Mouse (Mus musculus) kidney, embryonic 14.5 days (tissue): ENCODE results near the gene Tmem182. TPM values are rescaled to one million over a fixed set of nuclear protein-coding genes. Genes with fewer than 3 reads are reported as not detected.

Experiments used
- ATAC-seq: fragments of 200-750 bp; cut with Nextera tagmentation; 2 replicates; pipeline ENCODE4 v1.8.0; 2017; ENCODE audit warnings: moderate number of reproducible peaks, mild to moderate bottlenecking, moderate TSS enrichment, moderate library complexity; ENCODE audit not compliant: low FRiP score, low TSS enrichment
- H3K27ac ChIP-seq: fragments of 300-500 bp; sonication (generic); 2 replicates; pipeline ENCODE4 v1.5.1; 2014; ENCODE audit warnings: low read depth, mild to moderate bottlenecking, low read length, moderate library complexity, mixed read lengths
- H3K27me3 ChIP-seq: fragments of 300-500 bp; sonication (generic); 2 replicates; pipeline ENCODE4 v1.6.1; 2014; ENCODE audit warnings: mild to moderate bottlenecking, low read length; ENCODE audit not compliant: control insufficient read depth, insufficient read depth
- H3K36me3 ChIP-seq: fragments of 300-500 bp; sonication (generic); 2 replicates; pipeline ENCODE4 v1.6.1; 2014; ENCODE audit warnings: low read length, mixed read lengths; ENCODE audit not compliant: control insufficient read depth, insufficient read depth
- H3K4me1 ChIP-seq: fragments of 300-500 bp; sonication (generic); 2 replicates; pipeline ENCODE4 v1.6.1; 2014; ENCODE audit warnings: low read length, mixed read lengths; ENCODE audit not compliant: control insufficient read depth, insufficient read depth
- H3K4me2 ChIP-seq: fragments of 300-500 bp; sonication (generic); replicated peaks from 2 replicates; pipeline ENCODE4 v1.6.1; 2014; ENCODE audit warnings: low read depth, mild to moderate bottlenecking, low read length
- H3K4me3 ChIP-seq: fragments of 300-500 bp; sonication (generic); 2 replicates; pipeline ENCODE4 v1.5.1; 2014; ENCODE audit warnings: mild to moderate bottlenecking, low read length
- H3K9ac ChIP-seq: fragments of 300-500 bp; sonication (generic); 2 replicates; pipeline ENCODE4 v1.6.1; 2014; ENCODE audit warnings: low read depth, mild to moderate bottlenecking, low read length, moderate library complexity
- H3K9me3 ChIP-seq: fragments of 300-500 bp; sonication (generic); 2 replicates; pipeline ENCODE4 v1.6.1; 2016; ENCODE audit warnings: low read length; ENCODE audit not compliant: control insufficient read depth
- WGBS: fragments of 180-500 bp; shearing (Covaris S2); extraction: QIAGEN DNeasy Blood & Tissue Kit; methylation state at CpG from one replicate; pipeline ENCODE4 v1.1.7; 2014; 5-methylcytosine and 5-hydroxymethylcytosine counted together
- polyA plus RNA-seq: library from polyadenylated mRNA; unstranded; fragments of >200 nt; fragmentation: Nextera tagmentation; extraction: Ambion mirVana; gene quantifications from 2 replicates; pipeline ENCODE4 v1.2.1, GENCODE M21; 2014

Gene Tmem182
- polyA plus RNA-seq, 1 experiment from 2014 or later, result 0.50 TPM

DNA sequence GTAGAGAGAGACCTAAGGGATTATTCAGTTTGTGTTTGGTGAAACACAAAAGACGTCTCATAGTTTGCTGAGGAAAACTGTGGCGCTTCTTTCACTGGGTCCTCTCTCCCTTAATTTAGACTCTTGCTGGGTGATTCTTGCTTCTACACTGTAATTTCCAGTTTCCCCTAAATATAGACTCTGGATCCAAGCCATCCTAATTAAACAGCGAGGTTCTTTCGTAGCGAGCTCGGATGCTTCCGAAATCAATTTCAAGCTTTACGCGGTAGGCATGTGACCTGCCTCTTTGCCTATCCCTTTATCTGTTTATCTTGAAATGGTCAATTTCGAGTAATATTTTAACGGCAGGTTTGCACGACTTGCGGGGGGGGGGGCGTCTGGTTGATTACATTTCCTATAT is 84.2 kb downstream of the Tmem182 start:
- Histone ChIP-seq H3K9ac (no peak overlapping the region), H3K9me3 (no peaks in the 10 kb centered on the region), H3K27me3 (no peaks in the 10 kb centered on the region), H3K4me2 (no peak overlapping the region), H3K27ac (no peak overlapping the region), H3K4me1 (no peaks in the 10 kb centered on the region), H3K4me3 (no peak overlapping the region), H3K36me3 (no peaks in the 10 kb centered on the region)
- no peak for ATAC-seq
- 85% methylated on average over 14 of the region's 14 CpGs for WGBS

DNA sequence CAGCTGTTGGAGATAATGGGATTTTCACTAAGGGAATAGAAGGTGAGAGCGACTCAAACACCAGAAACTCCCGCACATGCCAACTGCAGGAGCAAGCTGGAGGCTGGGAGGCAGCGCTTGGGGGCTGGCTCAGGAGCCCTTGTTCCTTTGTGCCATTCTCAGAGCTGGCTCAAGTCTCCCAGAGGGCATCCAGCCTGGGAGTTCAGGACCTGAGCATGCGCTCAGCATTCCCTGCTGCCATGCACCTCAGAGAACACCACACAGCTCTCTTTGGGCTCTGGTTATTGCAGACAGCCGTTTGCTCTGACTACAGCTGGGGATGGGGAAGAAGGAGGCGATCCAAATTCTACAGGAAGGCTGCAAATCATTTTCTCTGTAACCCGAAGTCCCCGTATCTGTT is 84.8 kb downstream of the Tmem182 start:
- H3K4me1 ChIP-seq, result no peaks in the 10 kb centered on the region
- ATAC-seq, result no peak
- WGBS, result 54% methylated on average over 8 of the region's 8 CpGs
- H3K4me2 ChIP-seq, result no peak overlapping the region
- no peaks in the 10 kb centered on the region for H3K9me3 ChIP-seq
- H3K9ac ChIP-seq, result no peak overlapping the region
- H3K36me3 ChIP-seq, result no peaks in the 10 kb centered on the region
- no peak overlapping the region for H3K4me3 ChIP-seq
- H3K27me3 ChIP-seq, result no peaks in the 10 kb centered on the region
- no peak overlapping the region for H3K27ac ChIP-seq

DNA sequence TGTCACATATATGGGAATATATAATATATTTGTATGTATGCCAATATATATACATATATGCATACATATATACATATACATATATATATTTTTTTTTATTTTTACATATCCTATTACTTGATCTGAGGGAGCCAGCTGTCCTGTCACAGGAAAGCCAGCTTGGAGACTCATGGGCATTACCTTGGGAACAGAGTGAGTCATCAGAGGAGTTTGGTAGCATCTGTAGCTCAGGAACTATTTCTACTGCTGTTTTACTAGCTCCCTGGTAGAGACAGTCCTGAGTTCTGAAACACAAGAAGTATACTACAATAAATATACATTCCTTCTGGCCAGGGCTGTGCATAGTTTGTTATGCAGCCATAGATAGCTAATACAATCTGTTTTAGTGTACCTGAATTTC is 98.3 kb downstream of the Tmem182 start:
- Histone ChIP-seq H3K9ac (no peak overlapping the region), H3K4me2 (no peak overlapping the region), H3K4me3 (no peak overlapping the region), H3K27me3 (no peaks in the 10 kb centered on the region), H3K27ac (no peak overlapping the region), H3K9me3 (no peaks in the 10 kb centered on the region), H3K4me1 (no peaks in the 10 kb centered on the region), H3K36me3 (no peaks in the 10 kb centered on the region)
- ATAC-seq, result no peak

Other genes starting within 250 kb of the Tmem182 start
- gene Slc9a4, start 225.5 kb upstream of the Tmem182 start, polyA plus RNA-seq, result 0.21 and 0.37 TPM in 2 replicates
- 0.74 and 1.2 TPM in 2 replicates for gene Slc9a2, start 125.0 kb upstream of the Tmem182 start, polyA plus RNA-seq
- 2.4 and 4.5 TPM in 2 replicates for gene Mfsd9, start 14.9 kb upstream of the Tmem182 start, polyA plus RNA-seq